Mouse (Mus musculus) forelimb bud, embryonic 11.5 days (tissue): ENCODE measurements around the gene Olfr307.
"Not testable (repeated sequence)": the region's sequence is repeated elsewhere in the genome, so short reads cannot be mapped to it uniquely, and the experiment has no call there.

Experiments
- DNase-seq: peaks from one replicate; pipeline ENCODE4 v3.0.0-alpha.2; 2012; ENCODE audit warnings: low read depth, low spot score

Gene Olfr307

DNA sequence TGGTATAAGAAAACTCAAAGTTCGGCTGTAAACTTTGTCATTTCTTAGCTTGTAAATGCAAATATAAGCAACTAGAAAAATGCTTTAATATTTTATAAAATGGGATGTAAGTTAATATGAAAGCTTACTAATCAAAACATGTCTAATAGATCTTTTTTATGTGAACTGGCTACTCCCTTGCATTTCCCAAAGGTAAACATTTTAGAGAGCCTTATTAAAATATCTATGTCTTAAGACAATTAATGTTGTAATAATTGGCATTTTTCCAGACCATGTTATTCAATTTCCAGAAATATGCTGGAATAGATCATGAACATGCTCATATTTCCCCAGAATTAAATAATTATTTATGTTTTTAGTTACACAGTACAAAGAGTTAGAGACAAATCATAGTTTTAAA is at the start of gene Olfr307:
Olfr307 (minus strand) TSS at position 101 of the 400 bp plus-strand sequence.
- DNase-seq = no peak

DNA sequence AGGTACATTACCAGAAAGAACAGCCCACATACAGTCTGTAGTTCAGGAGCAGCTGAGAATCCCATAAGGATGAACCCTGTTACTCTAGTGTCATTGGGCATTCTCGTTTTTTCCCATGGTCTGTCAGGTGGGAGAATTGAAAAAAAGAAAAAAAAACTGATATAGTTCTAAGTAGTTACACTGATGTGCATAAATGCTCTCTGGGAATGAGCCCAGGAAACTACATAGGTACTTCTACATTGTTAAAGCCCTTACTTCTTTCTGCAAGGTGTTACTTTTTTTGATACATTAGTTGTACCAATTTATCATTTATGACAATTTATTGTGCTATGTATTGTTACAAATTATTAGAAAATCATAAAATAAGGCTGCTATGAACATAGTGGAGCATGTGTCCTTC is 49.2 kb upstream of the Olfr307 start, which contains the start of gene Olfr304:
Olfr304 (minus strand) TSS at position 101 of the 400 bp plus-strand sequence.
- DNase-seq = no peak

DNA sequence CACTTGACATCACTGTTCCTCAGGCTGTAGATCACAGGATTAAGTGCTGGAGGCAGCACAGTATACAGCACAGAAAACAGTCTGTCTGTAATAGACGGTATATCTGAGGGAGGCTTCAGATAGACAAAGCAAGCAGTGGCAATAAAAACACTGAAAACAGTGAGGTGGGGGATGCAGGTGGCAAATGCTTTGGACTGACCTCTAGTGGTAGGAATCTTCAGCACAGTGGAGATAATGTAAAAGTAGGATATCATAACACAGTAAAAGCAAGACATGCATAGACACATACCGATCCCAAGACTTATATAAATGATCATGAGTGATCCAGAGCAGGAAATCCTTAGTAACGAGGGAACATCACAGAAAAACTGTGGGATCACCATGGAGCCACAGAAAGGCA is 48.4 kb upstream of the Olfr307 start:
- DNase-seq = peak; percentile 2

DNA sequence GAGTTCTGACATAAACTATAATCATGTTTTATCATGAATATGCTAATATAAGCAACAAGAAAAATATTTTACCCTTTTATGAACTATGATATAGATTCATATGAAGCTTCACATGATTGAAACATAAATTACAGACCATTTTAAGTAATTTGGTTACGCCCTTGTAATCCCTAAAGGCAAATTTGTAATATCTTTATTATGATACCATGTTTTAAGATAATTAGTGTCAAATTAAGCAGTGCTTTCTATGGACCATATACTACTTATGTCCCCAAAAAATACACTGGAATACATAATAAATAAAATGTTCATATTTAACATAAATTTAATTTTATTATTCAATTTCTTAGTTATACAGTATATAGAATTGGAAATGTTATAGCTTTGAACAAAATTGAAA is 29.4 kb upstream of the Olfr307 start, which contains the start of gene Olfr305:
Olfr305 (minus strand) TSS at position 101 of the 400 bp plus-strand sequence.
- DNase-seq = no peak

DNA sequence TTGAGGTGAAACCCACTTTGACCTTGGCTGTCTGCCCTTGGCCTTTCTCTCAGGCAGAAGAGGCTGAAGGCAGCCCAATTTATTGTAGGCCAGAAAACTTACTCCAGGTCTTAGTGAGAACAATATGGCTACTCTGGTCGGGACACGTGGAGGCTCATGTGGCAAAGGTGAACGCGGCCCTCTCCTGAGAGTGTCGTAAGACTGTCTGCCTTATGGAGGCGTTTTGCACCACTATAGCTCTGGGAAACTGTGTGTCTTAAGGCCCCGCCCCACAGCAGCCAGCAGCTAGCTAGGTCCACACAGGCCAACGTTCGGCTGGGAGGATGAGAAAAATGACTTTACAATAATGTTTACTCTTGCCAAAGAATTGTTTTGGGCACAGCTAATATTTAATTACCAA is 8.9 kb upstream of the Olfr307 start:
- not testable (repeated sequence) for DNase-seq

DNA sequence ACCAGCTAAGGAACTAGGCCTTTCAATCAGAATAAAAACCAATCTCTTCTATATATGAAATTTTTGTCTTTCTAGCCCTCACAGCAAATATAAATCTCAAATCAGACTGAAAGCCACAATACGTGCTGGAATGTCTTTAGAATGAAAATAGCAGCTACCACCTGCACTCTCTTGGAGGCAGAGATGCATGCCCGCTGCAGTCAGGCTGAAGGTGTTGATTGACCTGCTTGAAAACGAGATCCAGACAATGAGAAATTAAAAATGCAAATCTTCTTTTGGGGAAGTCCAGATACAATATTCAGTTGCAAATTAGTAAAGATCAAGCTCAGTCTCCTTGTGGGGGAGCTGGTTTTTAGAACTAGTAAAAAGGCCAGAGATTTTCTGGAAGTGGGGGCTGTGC is 6.9 kb upstream of the Olfr307 start:
- no peak for DNase-seq

DNA sequence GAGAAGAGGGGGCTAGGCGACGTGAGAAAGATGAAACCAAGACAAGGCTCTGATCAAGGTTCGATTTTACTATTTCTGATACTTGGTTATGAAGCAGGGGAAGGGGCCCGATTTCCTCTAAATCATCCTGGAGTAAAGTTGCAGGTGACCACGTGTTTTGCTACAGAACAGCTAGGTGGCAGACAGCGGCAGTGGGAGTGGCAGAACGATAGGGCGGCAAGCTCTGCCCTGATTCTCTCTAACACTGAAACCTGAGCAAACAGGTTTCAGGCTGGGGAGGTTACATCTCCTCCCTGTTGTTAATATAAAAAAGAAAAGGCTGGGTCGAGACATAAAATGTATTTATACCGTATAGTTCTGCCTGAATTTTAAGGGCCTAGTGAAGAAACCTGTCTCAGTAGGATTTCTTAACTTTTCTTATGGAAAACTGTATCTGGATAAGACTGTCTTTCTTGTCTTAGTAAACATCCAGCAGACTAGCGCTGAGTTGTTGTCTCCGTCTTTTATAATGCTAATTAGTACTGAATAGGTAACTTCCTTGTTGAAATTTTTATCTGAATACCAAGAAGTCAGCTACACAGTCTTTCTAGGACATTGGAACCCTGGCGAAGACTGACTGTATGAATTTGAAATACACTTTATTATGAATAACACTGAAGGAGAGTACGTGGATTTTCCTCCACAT is 5.6 kb upstream of the Olfr307 start:
- DNase-seq = no peak

DNA sequence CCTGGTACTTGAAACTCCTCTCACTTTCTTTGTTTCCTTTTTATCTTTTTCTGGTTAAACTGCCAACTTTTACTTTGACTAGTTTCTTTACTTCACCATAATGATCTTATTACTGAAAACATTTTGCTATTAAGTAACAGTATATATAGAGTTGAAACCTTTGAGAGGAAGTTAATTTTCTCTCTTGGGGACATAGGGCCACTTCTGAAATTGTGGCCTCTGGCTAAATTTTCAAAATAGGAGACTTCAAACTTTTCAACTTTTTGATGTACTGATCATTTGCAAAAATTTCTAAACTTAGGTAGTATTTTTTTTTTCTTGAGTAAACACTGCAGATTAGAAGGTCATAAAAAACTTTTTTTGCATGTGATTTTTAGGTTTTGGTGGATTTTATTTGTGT is 11.9 kb downstream of the Olfr307 start, which contains the start of gene Olfr308:
Olfr308 (minus strand) TSS at position 101 of the 400 bp plus-strand sequence.
- no peak for DNase-seq

DNA sequence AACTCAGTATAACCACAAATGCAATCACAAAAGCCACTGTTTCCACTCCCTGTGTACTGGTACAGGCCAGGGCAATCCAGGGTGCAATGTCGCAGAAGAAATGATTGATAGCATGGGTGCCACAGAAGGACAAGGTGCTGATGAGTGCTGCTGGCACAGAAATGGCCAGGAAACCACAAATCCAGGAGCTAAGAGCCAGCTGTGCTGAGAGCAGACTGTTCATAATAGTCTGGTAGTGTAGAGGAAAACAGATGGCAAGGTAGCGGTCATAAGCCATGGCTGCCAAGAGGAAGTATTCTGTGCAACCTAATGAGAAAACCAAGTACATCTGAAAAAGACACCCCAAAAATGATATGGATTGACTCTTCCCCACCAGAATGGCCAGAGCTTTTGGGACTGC is 16.1 kb downstream of the Olfr307 start:
- no peak for DNase-seq

DNA sequence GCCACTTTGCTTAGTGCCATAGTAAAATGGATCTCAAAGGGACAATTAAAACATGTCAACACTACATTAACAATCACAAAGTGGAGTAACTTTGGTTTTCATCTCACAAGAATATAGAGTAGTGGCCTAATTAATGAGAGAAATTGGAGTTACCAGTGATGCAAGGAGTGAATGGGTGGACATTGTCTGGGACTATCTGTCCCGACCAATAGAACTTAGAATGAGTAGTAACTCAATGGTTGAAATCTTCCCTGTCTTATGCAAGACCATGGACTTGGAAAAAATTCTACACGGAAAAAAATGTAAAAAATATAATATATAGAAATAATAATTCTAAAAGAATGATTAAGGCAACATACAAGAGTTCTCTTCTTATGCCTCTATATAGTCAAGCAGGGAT is 23.8 kb downstream of the Olfr307 start, which contains the start of gene Olfr309:
Olfr309 (minus strand) TSS at position 101 of the 400 bp plus-strand sequence.
- DNase-seq = no peak
